Mouse (Mus musculus): Measurements from ENCODE around the gene Ppdpf. TPM values are rescaled to one million over a fixed set of nuclear protein-coding genes. Genes with fewer than 3 reads are reported as not detected.

Gene Ppdpf
- polyA plus RNA-seq, 1 experiment from 2014 or later, result 444 TPM

DNA sequence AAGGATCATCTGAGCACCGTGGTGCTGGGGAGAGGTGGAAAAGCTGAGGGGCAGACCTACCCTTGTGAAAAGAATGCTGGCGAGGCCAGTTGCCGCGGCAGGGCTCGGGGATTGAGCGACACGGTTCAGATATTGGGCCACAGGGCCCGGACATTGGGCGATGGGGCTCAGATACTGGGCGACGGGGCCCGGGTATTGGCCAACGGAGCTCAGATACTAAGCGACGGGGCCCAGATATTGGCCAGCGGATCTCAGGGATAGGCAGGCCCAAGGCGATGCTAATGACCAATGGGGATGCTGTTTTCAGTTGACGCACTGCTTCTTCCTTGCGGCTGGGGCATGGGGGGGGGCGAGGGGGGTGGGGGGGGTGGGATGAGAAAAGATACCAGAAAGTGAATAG is 44.1 kb downstream of the Ppdpf start:
- no peaks in the 10 kb centered on the region for H3K4me1 ChIP-seq (replicated peaks)
- no peak for ATAC-seq (ENCODE audit: low FRiP score)
- no peaks in the 10 kb centered on the region for H3K9me3 ChIP-seq
- H3K27me3 ChIP-seq, result no peaks in the 10 kb centered on the region
- H3K4me3 ChIP-seq, result no peak overlapping the region
- H3K4me2 ChIP-seq, result peak overlapping the region; percentile 16
- 77% methylated on average over 20 of the region's 20 CpGs for WGBS
- no peak overlapping the region for H3K27ac ChIP-seq
- no peak overlapping the region for H3K9ac ChIP-seq
- H3K36me3 ChIP-seq, result no peaks in the 10 kb centered on the region

DNA sequence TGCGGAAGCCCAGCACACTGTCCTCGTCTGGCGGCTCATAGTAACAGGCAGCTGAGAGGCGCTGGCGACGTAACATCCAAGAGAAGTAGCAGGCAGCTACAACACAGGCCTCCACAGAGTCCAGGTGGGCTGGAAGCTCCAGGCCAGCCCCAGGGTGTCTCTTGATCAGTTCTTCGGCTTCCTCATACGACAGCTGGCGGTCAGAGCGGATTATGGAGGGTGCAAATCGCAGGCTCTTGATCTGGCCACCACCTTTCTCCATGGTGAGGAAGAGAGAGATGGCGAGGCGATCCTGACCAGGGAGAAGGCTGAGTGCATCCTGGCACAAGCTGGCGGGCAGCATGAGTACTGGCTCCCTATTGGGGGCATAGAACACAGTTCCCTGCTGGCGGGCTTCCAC is 46.4 kb downstream of the Ppdpf start:
- H3K27me3 ChIP-seq, result no peaks in the 10 kb centered on the region
- no peak overlapping the region for H3K27ac ChIP-seq
- no peak overlapping the region for H3K4me3 ChIP-seq
- 93% methylated on average over 15 of the region's 15 CpGs for WGBS
- no peaks in the 10 kb centered on the region for H3K4me1 ChIP-seq (replicated peaks)
- no peak for ATAC-seq (ENCODE audit: low FRiP score)
- no peak overlapping the region for H3K4me2 ChIP-seq
- no peaks in the 10 kb centered on the region for H3K36me3 ChIP-seq
- H3K9me3 ChIP-seq, result no peaks in the 10 kb centered on the region
- no peak overlapping the region for H3K9ac ChIP-seq

DNA sequence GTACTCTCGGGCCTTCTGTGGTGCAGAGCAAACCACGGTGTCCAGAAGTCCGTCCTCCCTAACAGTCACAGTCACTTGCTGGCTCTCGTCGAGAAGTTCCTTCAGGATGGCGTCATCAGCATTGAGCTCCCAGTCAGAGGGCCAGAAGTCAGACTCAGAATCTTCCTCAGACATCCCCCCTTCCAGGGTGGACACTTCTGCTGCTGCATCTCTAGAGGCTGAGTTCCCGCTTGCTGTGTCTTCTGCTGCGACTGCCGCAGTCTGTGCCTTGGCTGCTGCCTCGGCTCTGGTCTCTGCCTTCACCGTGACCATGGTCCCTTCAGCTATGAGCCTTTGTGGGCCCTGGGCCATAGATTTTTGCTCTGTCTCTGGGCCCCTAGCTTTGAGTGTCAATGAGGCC is 47.6 kb downstream of the Ppdpf start:
- H3K4me3 ChIP-seq, result no peak overlapping the region
- H3K9me3 ChIP-seq, result no peaks in the 10 kb centered on the region
- no peak for ATAC-seq (ENCODE audit: low FRiP score)
- no peaks in the 10 kb centered on the region for H3K36me3 ChIP-seq
- WGBS, result 96% methylated on average over 11 of the region's 11 CpGs
- no peaks in the 10 kb centered on the region for H3K27me3 ChIP-seq
- H3K27ac ChIP-seq, result no peak overlapping the region
- no peak overlapping the region for H3K4me2 ChIP-seq
- H3K4me1 ChIP-seq (replicated peaks), result no peaks in the 10 kb centered on the region
- H3K9ac ChIP-seq, result no peak overlapping the region

DNA sequence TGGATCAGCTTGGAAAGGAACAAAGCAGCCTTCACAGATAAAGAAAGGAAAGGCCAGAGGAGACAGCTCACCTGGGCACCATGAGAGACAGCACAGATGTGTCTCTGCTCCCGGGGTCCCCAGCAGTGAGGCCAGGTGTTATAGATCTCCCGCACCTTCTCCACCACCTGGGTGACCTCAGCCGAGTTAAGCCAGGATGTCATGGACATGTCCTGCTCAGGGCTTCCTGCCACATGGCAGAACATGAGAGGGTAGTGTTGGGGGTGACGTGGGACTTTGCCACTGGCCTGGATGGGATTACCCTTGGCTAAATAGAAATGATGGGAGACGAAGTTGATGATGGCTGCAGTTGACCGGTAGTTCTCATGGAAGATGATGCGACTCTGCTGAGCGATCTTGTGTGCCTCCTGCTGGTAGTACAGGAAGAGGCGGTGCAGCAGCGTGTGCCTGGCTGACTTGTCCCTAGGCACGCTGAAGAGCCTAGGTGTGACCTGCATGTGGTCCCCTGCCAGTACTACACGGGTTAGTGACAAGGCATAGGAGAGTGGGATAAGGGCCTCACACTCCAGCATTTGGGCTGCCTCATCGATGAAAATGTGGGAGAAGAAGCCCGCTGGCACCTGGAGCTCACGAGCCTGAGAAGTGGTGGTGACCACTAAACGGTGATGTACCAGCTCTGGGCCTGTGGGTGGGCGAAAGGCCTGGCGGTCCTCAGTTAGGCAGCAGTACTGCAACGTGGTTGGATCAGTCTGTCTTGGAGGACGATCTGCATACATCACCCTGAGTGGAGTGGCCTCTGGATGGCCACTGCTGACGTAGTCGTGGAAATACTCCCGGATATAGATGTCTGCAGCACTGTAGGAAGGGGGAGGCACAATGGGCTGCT is 48.9 kb downstream of the Ppdpf start:
- Histone ChIP-seq H3K27ac (no peak overlapping the region), H3K9ac (no peak overlapping the region), H3K4me1 (replicated peaks) (no peaks in the 10 kb centered on the region), H3K4me3 (no peak overlapping the region), H3K9me3 (no peaks in the 10 kb centered on the region), H3K27me3 (0 out of 2 replicates have a peak, but pooled peaks cover 3% of the 10 kb centered on the region), H3K4me2 (no peak overlapping the region), H3K36me3 (no peaks in the 10 kb centered on the region)
- WGBS, result 87% methylated on average over 23 of the region's 23 CpGs
- no peak for ATAC-seq (ENCODE audit: low FRiP score)

DNA sequence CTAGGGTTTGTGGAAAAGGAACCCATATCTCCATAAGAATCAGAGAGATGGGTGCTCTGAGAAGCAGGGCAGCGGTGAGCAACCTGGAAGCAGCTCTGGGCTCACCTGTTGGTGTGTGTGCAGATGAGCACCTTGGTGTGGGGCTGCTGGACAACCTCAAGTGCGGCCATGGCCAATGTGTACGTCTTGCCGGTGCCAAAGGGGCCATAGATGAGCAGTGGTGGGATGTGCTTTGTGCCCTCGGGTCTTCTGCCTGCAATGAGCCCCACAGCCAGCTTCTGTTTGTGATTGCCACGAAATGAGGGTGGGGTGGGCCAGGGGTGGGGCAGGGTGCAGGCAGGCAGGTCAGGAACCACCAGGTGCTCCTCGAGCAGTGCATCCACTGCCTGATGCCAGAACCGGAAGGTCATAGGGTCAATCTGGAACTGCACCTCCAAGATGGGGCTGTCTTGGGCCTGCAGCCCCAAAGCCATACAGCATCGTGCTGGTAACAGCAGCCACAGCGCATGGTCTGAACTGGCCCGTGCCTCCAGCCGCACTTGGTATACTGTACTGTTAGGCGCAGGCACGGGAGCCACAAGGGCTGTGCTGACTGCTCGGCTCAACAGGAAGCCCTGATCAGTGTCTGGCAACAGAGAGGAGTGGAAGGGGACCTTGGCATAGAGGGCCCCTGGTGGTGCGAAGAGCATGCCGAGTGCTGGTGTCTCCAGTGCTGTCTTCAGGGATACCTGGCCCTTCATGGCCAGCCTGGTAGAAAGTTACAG is 50.4 kb downstream of the Ppdpf start:
- WGBS, result 90% methylated on average over 17 of the region's 17 CpGs
- no peak for ATAC-seq (ENCODE audit: low FRiP score)
- no peaks in the 10 kb centered on the region for H3K36me3 ChIP-seq
- no peak overlapping the region for H3K27ac ChIP-seq
- H3K9me3 ChIP-seq, result no peaks in the 10 kb centered on the region
- 0 out of 2 replicates have a peak, but pooled peaks cover 5% of the 10 kb centered on the region for H3K4me1 ChIP-seq (replicated peaks)
- H3K27me3 ChIP-seq, result 0 out of 2 replicates have a peak, but pooled peaks cover 7% of the 10 kb centered on the region
- H3K4me2 ChIP-seq, result no peak overlapping the region
- no peak overlapping the region for H3K9ac ChIP-seq
- H3K4me3 ChIP-seq, result no peak overlapping the region

DNA sequence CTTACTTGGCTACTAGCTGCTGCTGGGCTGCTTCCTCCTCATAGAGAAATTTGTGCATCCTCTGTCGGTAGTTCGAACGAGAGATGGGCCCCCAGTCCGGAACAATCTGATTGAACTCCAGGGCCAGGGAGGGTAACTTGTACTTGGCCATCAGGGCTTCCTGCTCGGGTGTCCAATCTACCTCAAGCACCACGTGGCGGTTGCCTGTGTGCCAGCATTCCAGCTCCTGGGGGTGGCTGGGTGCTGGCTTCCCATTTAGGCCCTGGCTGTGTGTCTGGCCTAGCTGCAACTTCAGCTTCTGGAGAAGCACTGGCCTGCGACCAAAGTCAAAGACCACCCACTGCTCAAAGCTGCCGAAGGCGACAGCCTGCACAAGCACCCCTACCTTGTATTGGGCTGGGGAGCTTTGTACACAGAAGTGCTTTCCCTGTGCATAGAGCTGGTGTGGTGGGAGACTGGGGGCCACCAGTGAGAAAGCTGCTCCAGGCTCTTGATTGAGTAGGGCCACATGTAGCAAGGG is 51.1 kb downstream of the Ppdpf start:
- 81% methylated on average over 10 of the region's 10 CpGs for WGBS

More for the DNA sequence above, 51.1 kb downstream of the Ppdpf start:
- Histone ChIP-seq H3K4me1 (replicated peaks) (0 out of 2 replicates have a peak, but pooled peaks cover 5% of the 10 kb centered on the region), H3K4me3 (no peak overlapping the region), H3K36me3 (no peaks in the 10 kb centered on the region), H3K9ac (no peak overlapping the region), H3K27me3 (0 out of 2 replicates have a peak, but pooled peaks cover 7% of the 10 kb centered on the region), H3K27ac (no peak overlapping the region), H3K9me3 (no peaks in the 10 kb centered on the region), H3K4me2 (no peak overlapping the region)
- no peak for ATAC-seq (ENCODE audit: low FRiP score)

Other genes with a start within 250 kb of the Ppdpf start
- gene Nkain4, start 232.5 kb upstream of the Ppdpf start, polyA plus RNA-seq (2015; fragmentation: Nextera tagmentation; extraction: Ambion mirVana), result 90.9 and 106 TPM in 2 replicates
- gene Arfgap1, start 220.0 kb upstream of the Ppdpf start, polyA plus RNA-seq (2015; fragmentation: Nextera tagmentation; extraction: Ambion mirVana), result 101 and 107 TPM in 2 replicates
- 0.61 and 0.78 TPM in 2 replicates for gene Col20a1, start 200.7 kb upstream of the Ppdpf start, polyA plus RNA-seq (2015; fragmentation: Nextera tagmentation; extraction: Ambion mirVana)
- 33.6 and 37.0 TPM in 2 replicates for gene Chrna4, start 143.7 kb upstream of the Ppdpf start, polyA plus RNA-seq (2015; fragmentation: Nextera tagmentation; extraction: Ambion mirVana)
- 50.0 and 53.9 TPM in 2 replicates for gene Kcnq2, start 51.9 kb upstream of the Ppdpf start, polyA plus RNA-seq (2015; fragmentation: Nextera tagmentation; extraction: Ambion mirVana)
- gene Eef1a2, start 30.2 kb upstream of the Ppdpf start, polyA plus RNA-seq (2015; fragmentation: Nextera tagmentation; extraction: Ambion mirVana), result 6.4 and 6.7 TPM in 2 replicates
- gene Ptk6, start 15.5 kb downstream of the Ppdpf start, polyA plus RNA-seq (2015; fragmentation: Nextera tagmentation; extraction: Ambion mirVana), result not detected in 2 replicates
- gene Srms, start 25.9 kb downstream of the Ppdpf start, polyA plus RNA-seq (2015; fragmentation: Nextera tagmentation; extraction: Ambion mirVana), result 0.19 and 0.25 TPM in 2 replicates
- gene Fndc11, start 32.8 kb downstream of the Ppdpf start, polyA plus RNA-seq (2015; fragmentation: Nextera tagmentation; extraction: Ambion mirVana), result 0.19 TPM in 1 of 2 replicates, not detected in the other
- 0.38 and 0.48 TPM in 2 replicates for gene Helz2, start 54.8 kb downstream of the Ppdpf start, polyA plus RNA-seq (2015; fragmentation: Nextera tagmentation; extraction: Ambion mirVana)
- 17.2 and 17.8 TPM in 2 replicates for gene Gmeb2, start 100.8 kb downstream of the Ppdpf start, polyA plus RNA-seq (2015; fragmentation: Nextera tagmentation; extraction: Ambion mirVana)
- 1,135 and 1,161 TPM in 2 replicates for gene Stmn3, start 127.3 kb downstream of the Ppdpf start, polyA plus RNA-seq (2015; fragmentation: Nextera tagmentation; extraction: Ambion mirVana)
- gene Rtel1, start 132.5 kb downstream of the Ppdpf start, polyA plus RNA-seq (2015; fragmentation: Nextera tagmentation; extraction: Ambion mirVana), result 34.6 and 35.1 TPM in 2 replicates
- gene Zgpat, start 177.7 kb downstream of the Ppdpf start, polyA plus RNA-seq (2015; fragmentation: Nextera tagmentation; extraction: Ambion mirVana), result 69.2 and 69.8 TPM in 2 replicates
- 87.8 and 88.4 TPM in 2 replicates for gene Arfrp1, start 178.2 kb downstream of the Ppdpf start, polyA plus RNA-seq (2015; fragmentation: Nextera tagmentation; extraction: Ambion mirVana)
- 43.7 and 45.0 TPM in 2 replicates for gene Lime1, start 192.8 kb downstream of the Ppdpf start, polyA plus RNA-seq (2015; fragmentation: Nextera tagmentation; extraction: Ambion mirVana)

Data from hindbrain, embryonic 13.5 days (tissue).